Comparison of ENCODE assay signal across 15 mouse cellular contexts in genomic region chr8:45903659-45904058, GRCm38 (mm10). TPM values are rescaled to one million over a fixed set of nuclear protein-coding genes. Genes with fewer than 3 reads are reported as not detected.
DNase-seq lines count a peak whose midpoint lies in the region; ATAC-seq lines count a peak whose summit lies in the region.
"Had no signal": no experiment of that assay in that cellular context is flagged by ENCODE, and none has a peak within 500 bp of the region (broad histone marks: within the 10 kb centered on the region; RNA-seq: fewer than 3 reads in every experiment).

No protein-coding gene starts in this region.

- no peaks in the 10 kb centered on the region for H3K27me3 ChIP-seq in lung, embryonic 16.5 days (ENCODE audit: control insufficient read depth, insufficient read depth, low read depth, low read length)
- no peaks in the 10 kb centered on the region for H3K27me3 ChIP-seq in heart, embryonic 12.5 days (replicated peaks)
- H3K27me3 ChIP-seq: limb, embryonic 15.5 days had no signal

- intact Hi-C loops in left cerebral cortex, postnatal 4 days (cut with DNase I) = no loop called here

- no peak overlapping the region for H3K9ac ChIP-seq in lung, embryonic 16.5 days (ENCODE audit: low read length)
- H3K9ac ChIP-seq in heart, embryonic 12.5 days = no peak overlapping the region
- H3K9ac ChIP-seq: limb, embryonic 15.5 days had no signal

- ATAC-seq in lung, embryonic 16.5 days (ENCODE audit: low read depth) = peak; percentile 48; the same call in 1 of the 2 replicates
- ATAC-seq in heart, embryonic 12.5 days (ENCODE audit: insufficient number of reproducible peaks, low FRiP score) = peak; percentile 72; the same call in 1 of the 2 replicates
- ATAC-seq: intestine, embryonic 16.5 days had no signal

- no peak overlapping the region for H3K4me3 ChIP-seq in lung, embryonic 16.5 days (ENCODE audit: low read length)
- no peak overlapping the region for H3K4me3 ChIP-seq in heart, embryonic 12.5 days
- H3K4me3 ChIP-seq: hindbrain, embryonic 10.5 days; limb, embryonic 15.5 days had no signal

- no peaks in the 10 kb centered on the region for H3K36me3 ChIP-seq in lung, embryonic 16.5 days (ENCODE audit: control insufficient read depth, insufficient read depth, low read length)
- H3K36me3 ChIP-seq in heart, embryonic 12.5 days = peaks cover 48% of the 10 kb centered on the region
- H3K36me3 ChIP-seq: hindbrain, embryonic 10.5 days; limb, embryonic 15.5 days had no signal

- no peak overlapping the region for H3K4me2 ChIP-seq in lung, embryonic 16.5 days (ENCODE audit: low read depth, low read length)
- H3K4me2 ChIP-seq in heart, embryonic 12.5 days = no peak overlapping the region
- H3K4me2 ChIP-seq: limb, embryonic 15.5 days had no signal

- DNase-seq in adrenal gland, adult 2 months = peak; percentile 45
- DNase-seq in adrenal gland, postnatal 25 days = no peak
- no peak for DNase-seq in lung, postnatal 25 days (ENCODE audit: low spot score)
- peak; percentile 21 for DNase-seq in lung, postnatal 14 days
- DNase-seq in ovary, postnatal 36 days (ENCODE audit: low spot score) = no peak
- DNase-seq in left cerebral cortex, postnatal 4 days = no peak
- DNase-seq: kidney, postnatal 14 days; right cerebral cortex, postnatal 25 days had no signal

- no peak overlapping the region for H3K27ac ChIP-seq in lung, embryonic 16.5 days (ENCODE audit: low read length)
- H3K27ac ChIP-seq in heart, embryonic 12.5 days (ENCODE audit: poor library complexity, severe bottlenecking) = peak overlapping the region; percentile 71
- H3K27ac ChIP-seq: hindbrain, embryonic 10.5 days; limb, embryonic 15.5 days; macrophage had no signal

- peaks cover 2% of the 10 kb centered on the region; the same call in 1 of the 2 replicates for H3K4me1 ChIP-seq in lung, embryonic 16.5 days (replicated peaks; ENCODE audit: control insufficient read depth, insufficient read depth, low read length)
- peaks cover 31% of the 10 kb centered on the region for H3K4me1 ChIP-seq in heart, embryonic 12.5 days (replicated peaks)
- H3K4me1 ChIP-seq: limb, embryonic 15.5 days had no signal

- no peaks in the 10 kb centered on the region for H3K9me3 ChIP-seq in lung, embryonic 16.5 days (ENCODE audit: control insufficient read depth, low read length)
- H3K9me3 ChIP-seq in heart, embryonic 12.5 days (replicated peaks) = no peaks in the 10 kb centered on the region
- H3K9me3 ChIP-seq: hindbrain, embryonic 10.5 days; limb, embryonic 15.5 days had no signal

- 12% methylated on average over 3 of the region's 3 CpGs for WGBS in lung, embryonic 16.5 days
- 0% methylated on average over 3 of the region's 3 CpGs for WGBS in heart, embryonic 12.5 days

RNA-seq across cellular contexts. Expression of gene Pdlim3, which starts 18.4 kb away (rescaled TPM):
- total RNA-seq in adrenal gland, adult 2 months (2021) = 1 to 10 TPM; 1.3 to 1.7 TPM
- 0.90 and 1.3 TPM in 2 replicates for polyA plus RNA-seq in adrenal gland, adult 2 months (2012; rRNA removed)
- 1.4 and 1.9 TPM in 2 replicates for total RNA-seq in adrenal gland, postnatal 25 days (2021)
- polyA plus RNA-seq in lung, embryonic 16.5 days (2015; fragmentation: Nextera tagmentation; extraction: Ambion mirVana) = 45.5 and 48.6 TPM in 2 replicates
- 336 and 344 TPM in 2 replicates for polyA plus RNA-seq in heart, embryonic 12.5 days (2016; fragmentation: Nextera tagmentation; extraction: Ambion mirVana)
- 1 to 10 TPM in 1 of 2 experiments, under 1 TPM in 1; 0.26 to 1.0 TPM for total RNA-seq in left cerebral cortex, postnatal 4 days (2021)
- polyA plus RNA-seq: macrophage had no signal

RNA-seq across cellular contexts. Expression of gene Ccdc110, which starts 30.8 kb away (rescaled TPM):
- total RNA-seq in adrenal gland, adult 2 months (2021) = not detected
- polyA plus RNA-seq in adrenal gland, adult 2 months (2012; rRNA removed) = not detected in 2 replicates
- total RNA-seq in adrenal gland, postnatal 25 days (2021) = not detected in 2 replicates
- not detected in 2 replicates for polyA plus RNA-seq in lung, embryonic 16.5 days (2015; fragmentation: Nextera tagmentation; extraction: Ambion mirVana)
- 0.06 and 0.20 TPM in 2 replicates for polyA plus RNA-seq in heart, embryonic 12.5 days (2016; fragmentation: Nextera tagmentation; extraction: Ambion mirVana)
- 1 to 10 TPM; 1.1 to 1.2 TPM for total RNA-seq in left cerebral cortex, postnatal 4 days (2021)
- total RNA-seq: neutrophil, adult 5-6 weeks had no signal
- polyA plus RNA-seq: hindbrain, embryonic 10.5 days; intestine, embryonic 16.5 days; macrophage had no signal

Comparison
In these comparisons a context has a peak if more than half of its experiments do, and no peak if none do; other contexts are left out.
1. DNase-seq: peak in adrenal gland, adult 2 months (single experiment) and lung, postnatal 14 days (single experiment); none in adrenal gland, postnatal 25 days (single experiment), lung, postnatal 25 days (single experiment), ovary, postnatal 36 days (single experiment) and left cerebral cortex, postnatal 4 days (single experiment).